Mouse (Mus musculus) embryonic facial prominence, embryonic 10.5 days (tissue): ENCODE results near the gene Gucy2g. TPM values are rescaled to one million over a fixed set of nuclear protein-coding genes. Genes with fewer than 3 reads are reported as not detected.
"Not testable (repeated sequence)": the region's sequence is repeated elsewhere in the genome, so short reads cannot be mapped to it uniquely, and the experiment has no call there.

ENCODE experiments used
- DNase-seq: peaks from one replicate; pipeline ENCODE4 v3.0.0-alpha.2; 2017; ENCODE audit warnings: low spot score
- H3K27ac ChIP-seq: fragments of 300-500 bp; sonication (generic); replicated peaks from 2 replicates; pipeline ENCODE4 v1.5.1; 2016; ENCODE audit warnings: mild to moderate bottlenecking
- H3K27me3 ChIP-seq: fragments of 300-500 bp; sonication (generic); replicated peaks from 2 replicates; pipeline ENCODE4 v1.6.1; 2016; ENCODE audit warnings: low read depth, mild to moderate bottlenecking; ENCODE audit not compliant: poor library complexity, severe bottlenecking
- H3K36me3 ChIP-seq: fragments of 300-500 bp; sonication (generic); replicated peaks from 2 replicates; pipeline ENCODE4 v1.6.1; 2016; ENCODE audit warnings: mild to moderate bottlenecking, moderate library complexity
- H3K4me1 ChIP-seq: fragments of 300-500 bp; sonication (generic); 2 replicates; pipeline ENCODE4 v1.6.1; 2016
- H3K4me3 ChIP-seq: fragments of 300-500 bp; sonication (generic); 2 replicates; pipeline ENCODE4 v1.5.1; 2016; ENCODE audit warnings: mild to moderate bottlenecking, moderate library complexity
- H3K9me3 ChIP-seq: fragments of 300-500 bp; sonication (generic); 2 replicates; pipeline ENCODE4 v1.6.1; 2016; ENCODE audit warnings: mild to moderate bottlenecking
- WGBS: fragments of 180-500 bp; shearing (Covaris S2); methylation state at CpG from one replicate; pipeline ENCODE4 v1.1.7; 2016; 5-methylcytosine and 5-hydroxymethylcytosine counted together
- polyA plus RNA-seq: library from polyadenylated mRNA; unstranded; fragments of >200 nt; fragmentation: Nextera tagmentation; extraction: Ambion mirVana; gene quantifications from 2 replicates; pipeline ENCODE4 v1.2.1, GENCODE M21; 2016

The Gucy2g gene
- polyA plus RNA-seq, 1 experiment from 2014 or later = not detected

- Histone ChIP-seq H3K9me3 (no peaks in the 10 kb centered on the region), H3K4me1 (peaks cover 12% of the 10 kb centered on the region), H3K4me3 (no peak overlapping the region), H3K36me3 (no peaks in the 10 kb centered on the region), H3K27ac (no peak overlapping the region), H3K27me3 (no peaks in the 10 kb centered on the region)
- 74% methylated on average over 11 of the region's 11 CpGs for WGBS
- no peak for DNase-seq
Observed at GRCm38 (mm10) chr19:55193717-55194394, 47.2 kb downstream of the Gucy2g start.

GRCm38 (mm10) chr19:55192254-55192945, 48.6 kb downstream of the Gucy2g start:
- Histone ChIP-seq H3K4me1 (peaks cover 7% of the 10 kb centered on the region; the same call in 1 of the 2 replicates), H3K4me3 (no peak overlapping the region), H3K27me3 (no peaks in the 10 kb centered on the region), H3K27ac (no peak overlapping the region), H3K36me3 (no peaks in the 10 kb centered on the region), H3K9me3 (no peaks in the 10 kb centered on the region)
- 89% methylated on average over 21 of the region's 21 CpGs for WGBS
- no peak for DNase-seq

DNA sequence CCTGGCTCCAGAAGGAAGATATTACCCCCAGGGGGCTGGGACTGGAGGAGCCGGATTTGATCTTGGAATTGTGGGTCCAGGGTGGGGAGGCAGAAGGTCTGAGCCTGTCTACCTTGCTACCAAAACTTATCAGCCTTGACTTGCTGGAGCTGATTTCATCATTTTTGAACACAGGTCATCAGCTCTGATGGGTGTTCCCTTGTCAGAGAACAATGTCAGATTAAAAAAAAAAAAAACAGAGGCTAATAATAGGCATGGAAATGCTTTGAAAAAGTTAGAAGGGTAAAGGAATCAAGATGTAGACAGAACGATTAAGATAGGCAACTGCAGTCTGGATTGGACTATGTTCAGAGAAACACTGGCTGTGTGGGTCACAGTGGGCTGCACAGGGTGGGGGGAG, 49.4 kb downstream of the Gucy2g start:
- no peak for DNase-seq
- H3K27ac ChIP-seq = no peak overlapping the region

GRCm38 (mm10) chr19:55190065-55190464, 51.0 kb downstream of the Gucy2g start:
- DNase-seq = no peak
- no peaks in the 10 kb centered on the region for H3K36me3 ChIP-seq
- no peak overlapping the region for H3K27ac ChIP-seq
- WGBS = 86% methylated on average over 5 of the region's 5 CpGs
- peaks cover 13% of the 10 kb centered on the region for H3K4me1 ChIP-seq
- no peaks in the 10 kb centered on the region for H3K27me3 ChIP-seq
- H3K4me3 ChIP-seq = no peak overlapping the region
- H3K9me3 ChIP-seq = no peaks in the 10 kb centered on the region

More for the DNA sequence above, 49.4 kb downstream of the Gucy2g start:
- H3K36me3 ChIP-seq = no peaks in the 10 kb centered on the region
- H3K27me3 ChIP-seq = no peaks in the 10 kb centered on the region
- H3K9me3 ChIP-seq = no peaks in the 10 kb centered on the region
- H3K4me3 ChIP-seq = no peak overlapping the region
- peaks cover 7% of the 10 kb centered on the region; the same call in 1 of the 2 replicates for H3K4me1 ChIP-seq
- WGBS = 85% methylated on average over 2 of the region's 2 CpGs

GRCm38 (mm10) chr19:55185651-55186050, 55.4 kb downstream of the Gucy2g start:
- H3K4me1 ChIP-seq = peaks cover 9% of the 10 kb centered on the region; the same call in 1 of the 2 replicates
- no peak overlapping the region for H3K27ac ChIP-seq
- H3K9me3 ChIP-seq = no peaks in the 10 kb centered on the region
- no peak for DNase-seq
- no peak overlapping the region for H3K4me3 ChIP-seq
- no peaks in the 10 kb centered on the region for H3K36me3 ChIP-seq
- H3K27me3 ChIP-seq = no peaks in the 10 kb centered on the region
- 64% methylated on average over 3 of the region's 3 CpGs for WGBS

DNA sequence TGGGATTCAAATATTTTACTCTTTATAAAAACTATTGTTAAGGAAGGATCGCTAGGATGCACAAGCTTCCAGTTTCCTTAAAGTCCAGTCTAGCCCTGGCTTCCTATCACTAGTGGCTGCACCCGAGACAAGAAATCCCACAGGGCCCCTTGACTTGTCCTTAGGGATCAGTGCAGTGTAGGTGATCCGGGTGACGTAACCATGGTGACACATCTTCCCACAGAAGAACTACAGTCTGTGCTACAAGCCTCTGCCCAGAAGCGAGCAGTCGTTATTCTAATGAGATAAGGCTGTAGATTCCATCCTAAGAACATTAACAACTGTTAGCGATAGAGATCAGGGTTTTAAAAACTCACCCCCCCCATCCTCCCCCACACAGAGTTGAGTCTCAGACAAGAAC, 56.0 kb downstream of the Gucy2g start:
- no peaks in the 10 kb centered on the region for H3K27me3 ChIP-seq
- no peak for DNase-seq
- WGBS = 83% methylated on average over 7 of the region's 7 CpGs
- H3K27ac ChIP-seq = no peak overlapping the region
- H3K4me1 ChIP-seq = peaks cover 9% of the 10 kb centered on the region; the same call in 1 of the 2 replicates
- H3K4me3 ChIP-seq = no peak overlapping the region
- no peaks in the 10 kb centered on the region for H3K36me3 ChIP-seq
- H3K9me3 ChIP-seq = no peaks in the 10 kb centered on the region

DNA sequence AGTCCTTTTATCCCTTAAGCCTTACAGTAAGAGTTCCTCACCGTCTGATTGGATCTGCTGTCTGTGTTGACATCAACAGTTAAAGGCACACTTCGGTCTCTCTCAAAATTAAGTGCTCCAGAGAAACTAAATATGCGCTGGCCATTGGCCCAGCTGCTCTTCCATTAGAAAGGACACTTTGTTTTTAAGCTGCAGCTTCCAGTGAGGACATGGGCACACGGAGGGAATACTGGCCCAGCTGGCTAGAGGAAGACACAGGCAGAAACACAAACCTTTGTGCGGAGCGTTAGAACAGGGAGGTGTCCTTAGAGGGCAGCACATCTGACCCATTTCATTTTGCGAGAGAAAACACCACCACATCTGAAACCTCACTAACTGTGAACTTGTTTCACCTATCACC, 56.6 kb downstream of the Gucy2g start:
- H3K4me3 ChIP-seq = no peak overlapping the region
- H3K27me3 ChIP-seq = no peaks in the 10 kb centered on the region
- no peak for DNase-seq
- H3K36me3 ChIP-seq = no peaks in the 10 kb centered on the region
- WGBS = 77% methylated on average over 7 of the region's 7 CpGs
- no peak overlapping the region for H3K27ac ChIP-seq
- no peaks in the 10 kb centered on the region for H3K9me3 ChIP-seq
- peaks cover 9% of the 10 kb centered on the region; the same call in 1 of the 2 replicates for H3K4me1 ChIP-seq

DNA sequence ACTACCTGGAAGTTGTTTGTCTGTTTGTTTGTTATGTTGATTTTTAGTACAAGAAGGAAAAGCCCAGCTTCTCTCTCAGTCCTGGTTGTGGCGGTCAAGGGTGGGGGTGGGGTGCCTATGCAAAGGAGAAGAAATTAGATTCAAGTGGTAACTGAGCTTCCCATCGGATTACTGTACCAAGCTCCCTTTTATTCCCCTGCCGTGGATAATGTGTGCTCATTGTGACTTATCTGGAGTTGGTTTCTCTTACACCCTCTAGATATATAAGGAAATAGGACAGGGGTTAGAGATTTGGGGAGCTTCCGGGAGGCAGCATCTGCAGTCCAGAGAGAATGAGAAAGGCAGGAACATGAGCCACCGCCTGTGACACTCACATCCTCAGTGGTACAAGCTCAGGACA, 60.6 kb downstream of the Gucy2g start, which contains the start of gene Tectb:
Gene Tectb (plus strand): TSS at position 301 of the 400 bp plus-strand sequence.
- DNase-seq = no peak
- WGBS = 80% methylated on average over 5 of the region's 5 CpGs
- Histone ChIP-seq H3K27me3 (no peaks in the 10 kb centered on the region), H3K9me3 (no peaks in the 10 kb centered on the region), H3K4me3 (no peak within 1 kb of the TSS), H3K4me1 (peaks cover 6% of the 10 kb centered on the region; the same call in 1 of the 2 replicates), H3K36me3 (no peaks in the 10 kb centered on the region), H3K27ac (no peak within 1 kb of the TSS)

DNA sequence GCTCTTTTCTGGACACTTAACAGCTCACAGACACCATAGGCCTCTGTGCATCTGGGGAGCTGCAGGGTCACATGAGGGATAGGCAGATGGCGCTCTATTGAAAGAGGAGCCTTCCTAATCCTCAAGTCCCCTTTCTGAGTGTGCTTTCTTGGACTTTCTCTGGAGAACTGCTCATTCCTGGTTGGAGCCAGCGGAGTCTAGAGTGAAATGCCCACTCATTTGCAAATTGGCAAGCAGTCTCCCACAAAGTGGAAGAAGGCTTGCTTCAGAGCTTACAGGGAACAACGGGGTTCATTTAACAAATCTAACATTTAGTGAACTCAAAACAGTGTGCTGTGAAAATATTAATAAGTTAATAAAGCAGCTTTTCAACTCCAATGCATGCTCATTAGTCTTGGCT, 63.9 kb downstream of the Gucy2g start:
- no peak overlapping the region for H3K4me3 ChIP-seq
- DNase-seq = no peak
- H3K4me1 ChIP-seq = no peaks in the 10 kb centered on the region
- no peaks in the 10 kb centered on the region for H3K9me3 ChIP-seq
- 87% methylated on average over 3 of the region's 3 CpGs for WGBS
- no peak overlapping the region for H3K27ac ChIP-seq
- H3K27me3 ChIP-seq = no peaks in the 10 kb centered on the region
- H3K36me3 ChIP-seq = no peaks in the 10 kb centered on the region

DNA sequence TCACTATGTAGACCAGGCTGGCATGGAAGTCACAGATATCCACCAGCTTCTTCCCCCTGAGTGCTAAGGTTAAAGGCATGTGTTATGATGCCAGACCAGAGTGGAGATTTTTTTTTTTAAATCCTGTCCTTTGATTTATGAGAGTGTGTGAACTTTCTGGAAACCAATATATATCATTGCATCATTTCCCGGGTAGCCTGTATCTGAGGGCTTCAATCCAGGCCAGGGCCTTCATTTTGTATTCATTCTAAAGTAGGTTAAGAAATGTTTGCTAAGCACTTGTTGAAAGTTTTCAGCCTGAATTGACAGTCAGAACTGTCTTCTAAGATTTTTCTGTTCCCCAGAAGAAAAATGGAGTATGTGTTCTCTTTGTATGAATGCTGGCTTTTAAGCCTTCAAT, 69.5 kb downstream of the Gucy2g start:
- Histone ChIP-seq H3K9me3 (peaks cover 16% of the 10 kb centered on the region; the same call in 1 of the 2 replicates), H3K27me3 (no peaks in the 10 kb centered on the region), H3K36me3 (no peaks in the 10 kb centered on the region), H3K4me3 (no peak overlapping the region), H3K27ac (no peak overlapping the region), H3K4me1 (no peaks in the 10 kb centered on the region)
- 92% methylated on average over 1 of the region's 1 CpGs for WGBS
- no peak for DNase-seq

- H3K27ac ChIP-seq = no peak overlapping the region
- no peaks in the 10 kb centered on the region for H3K36me3 ChIP-seq
- H3K4me3 ChIP-seq = no peak overlapping the region
- peaks cover 16% of the 10 kb centered on the region; the same call in 1 of the 2 replicates for H3K9me3 ChIP-seq
- DNase-seq = no peak
- no peaks in the 10 kb centered on the region for H3K27me3 ChIP-seq
- H3K4me1 ChIP-seq = no peaks in the 10 kb centered on the region
Observed at GRCm38 (mm10) chr19:55170399-55170798, 70.6 kb downstream of the Gucy2g start.

DNA sequence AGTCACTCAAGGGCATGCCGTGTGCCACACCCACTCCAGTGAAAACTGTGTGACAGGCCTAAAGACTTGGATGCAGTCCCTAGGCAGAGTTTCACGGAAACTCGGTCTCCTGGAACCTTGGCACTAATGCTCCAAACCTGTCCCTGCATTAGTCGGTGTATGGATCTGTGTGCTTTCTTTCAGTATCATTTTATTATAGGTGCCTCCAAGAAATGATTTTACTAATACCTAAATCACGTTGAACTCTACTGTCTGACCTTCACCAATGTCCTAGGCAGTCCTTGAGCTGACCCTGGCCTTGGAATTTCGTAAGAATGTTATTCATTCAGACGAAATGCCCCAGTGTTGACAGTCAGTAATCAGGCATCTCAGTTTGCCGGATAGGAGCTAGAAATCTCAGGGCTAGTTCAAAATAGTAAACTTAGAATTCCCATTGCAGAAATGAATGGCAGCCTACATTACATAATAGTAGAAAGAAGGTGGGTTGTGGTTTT, 71.8 kb downstream of the Gucy2g start:
- not testable (repeated sequence) for H3K27ac ChIP-seq, DNase-seq, H3K4me3 ChIP-seq, H3K27me3 ChIP-seq, H3K36me3 ChIP-seq, H3K4me1 ChIP-seq
- WGBS = 92% methylated on average over 8 of the region's 8 CpGs
- H3K9me3 ChIP-seq = peaks cover 16% of the 10 kb centered on the region; the same call in 1 of the 2 replicates

- Histone ChIP-seq H3K4me1 (no peaks in the 10 kb centered on the region), H3K27me3 (no peaks in the 10 kb centered on the region), H3K4me3 (no peak overlapping the region), H3K27ac (no peak overlapping the region), H3K9me3 (peaks cover 16% of the 10 kb centered on the region; the same call in 1 of the 2 replicates), H3K36me3 (no peaks in the 10 kb centered on the region)
- no peak for DNase-seq
- 83% methylated on average over 6 of the region's 6 CpGs for WGBS
Observed at GRCm38 (mm10) chr19:55168360-55168759, 72.7 kb downstream of the Gucy2g start.
